Mouse (Mus musculus) gonadal fat pad, adult 2 months (tissue): ENCODE results near the gene Atp5k. TPM values are rescaled to one million over a fixed set of nuclear protein-coding genes. Genes with fewer than 3 reads are reported as not detected.

ENCODE experiments used
- DNase-seq: peaks from one replicate; pipeline ENCODE4 v3.0.0-alpha.2; 2012; ENCODE audit warnings: low read depth
- polyA plus RNA-seq: library from polyadenylated mRNA; depleted of rRNA; stranded (reverse); fragments of >200 nt; gene quantifications from 2 replicates; pipeline ENCODE4 v1.2.3, GENCODE M21; 2012; rRNA removed

The Atp5k gene
- polyA plus RNA-seq, 1 experiment, result 45.6 TPM

DNA sequence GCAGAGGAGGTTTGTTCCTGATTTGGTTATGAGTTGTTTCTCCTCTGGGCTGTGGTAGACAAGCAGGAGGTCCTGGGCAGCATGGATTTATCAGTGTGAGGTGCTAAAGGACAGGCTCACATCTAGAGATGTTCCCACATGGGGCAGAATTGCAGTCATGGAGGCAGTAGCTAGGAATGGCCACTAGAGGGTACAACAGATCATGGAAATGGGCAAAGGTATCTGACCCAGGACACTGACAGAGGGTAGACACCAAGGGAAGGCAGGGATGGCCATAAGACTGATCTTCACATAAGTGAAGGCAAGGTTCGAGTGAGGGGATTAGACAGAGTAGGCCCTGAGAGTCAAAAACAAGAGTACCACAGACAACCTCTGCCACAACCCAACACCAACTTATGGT is 7.1 kb downstream of the Atp5k start:
- no peak for DNase-seq

DNA sequence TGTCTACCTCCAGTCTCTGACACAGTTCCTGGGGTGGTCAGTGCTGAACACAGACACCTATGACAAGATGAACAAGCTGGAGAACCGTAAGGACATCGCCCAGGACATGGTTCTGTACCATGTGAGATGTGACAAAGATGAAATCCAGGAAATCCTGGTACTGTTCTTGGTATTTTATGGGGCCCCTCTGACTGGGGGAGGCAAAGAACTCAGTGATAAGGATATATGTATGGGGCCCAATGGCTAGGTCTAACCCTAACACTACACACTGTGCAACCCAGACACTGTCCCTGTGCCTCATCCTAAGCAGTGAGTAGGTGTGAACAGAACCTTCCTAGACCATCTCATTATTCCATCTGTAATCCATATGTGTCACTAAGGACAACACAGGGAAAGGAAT is 10.8 kb downstream of the Atp5k start:
- no peak for DNase-seq

GRCm38 (mm10) chr5:108422741-108423140 is 11.5 kb downstream of the Atp5k start:
- DNase-seq, result no peak

DNA sequence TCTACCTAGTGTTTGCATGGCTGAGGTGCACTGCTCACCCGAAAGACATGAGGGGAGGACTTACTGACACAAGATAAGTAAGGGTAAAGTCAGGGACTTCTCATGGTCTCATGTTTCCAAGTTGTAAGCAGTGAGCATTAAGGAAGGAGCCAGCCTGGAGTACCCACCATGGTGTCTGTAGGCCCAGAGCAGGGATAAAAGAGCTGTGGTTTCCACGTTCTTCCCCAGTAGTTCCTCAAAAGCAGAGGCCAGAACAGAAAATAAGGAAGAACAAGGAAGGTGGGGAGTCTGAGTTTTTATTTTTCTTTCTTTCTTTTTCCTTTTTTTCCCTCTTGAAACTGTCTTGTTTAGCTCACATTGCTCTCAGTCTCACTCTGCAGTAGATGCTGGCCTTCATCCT is 19.5 kb downstream of the Atp5k start:
- DNase-seq, result no peak

DNA sequence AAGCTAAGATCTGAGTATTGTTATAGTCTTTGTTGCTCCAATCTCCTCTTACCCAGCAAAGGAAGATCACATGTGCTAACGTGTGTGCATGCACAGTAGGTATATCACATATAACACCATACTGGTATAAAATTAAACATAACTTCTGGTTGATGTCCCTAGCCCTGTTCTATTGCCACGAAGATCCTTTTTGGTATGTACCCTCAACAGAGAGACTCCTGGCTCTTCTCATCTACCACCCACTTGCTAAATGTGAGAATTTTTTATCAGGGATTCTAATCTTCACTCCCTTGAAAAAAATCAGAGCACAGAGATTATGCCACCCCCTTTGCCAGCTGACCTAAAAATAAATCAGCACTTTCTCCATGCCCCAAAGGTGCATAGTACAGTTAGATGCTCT is 27.3 kb downstream of the Atp5k start:
- DNase-seq, result no peak

DNA sequence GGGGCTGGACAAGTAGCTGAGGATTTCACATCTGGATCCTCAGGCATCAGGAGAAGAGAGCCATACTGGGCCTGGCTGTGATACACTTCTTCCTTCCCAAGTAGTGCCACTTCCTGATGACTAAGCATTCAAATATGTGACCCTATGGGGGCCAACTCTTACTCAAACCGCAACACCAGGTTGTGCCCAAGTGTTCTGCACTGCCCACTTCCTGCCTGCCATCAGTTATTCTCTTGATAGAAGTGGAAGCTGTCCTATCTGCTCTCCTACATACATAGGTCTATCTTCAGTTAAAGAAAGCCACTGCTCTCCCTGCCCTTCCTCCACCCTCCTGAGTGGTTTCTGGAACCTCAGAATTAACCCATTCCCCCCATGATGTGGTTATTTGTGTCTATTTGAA is 28.8 kb downstream of the Atp5k start:
- no peak for DNase-seq

DNA sequence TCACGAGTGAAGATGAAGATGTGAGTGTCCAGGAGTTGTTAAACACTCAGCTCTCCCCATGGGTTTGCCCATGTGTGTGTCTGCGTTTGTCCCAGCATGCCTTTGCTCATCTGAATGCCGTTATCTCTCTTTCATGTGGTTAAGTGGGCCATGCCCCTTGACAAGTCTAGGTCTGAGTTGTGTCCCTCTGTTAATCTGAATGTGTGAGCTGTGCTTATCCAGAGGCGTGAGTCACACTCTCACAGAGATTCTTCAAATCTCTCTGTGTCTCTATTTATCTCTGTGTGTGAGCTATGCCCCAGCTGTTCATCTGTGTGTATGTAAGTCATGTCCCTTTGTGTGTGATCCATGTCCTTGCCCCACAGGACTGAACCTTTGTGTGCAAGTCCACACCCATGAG is 30.8 kb downstream of the Atp5k start:
- no peak for DNase-seq

DNA sequence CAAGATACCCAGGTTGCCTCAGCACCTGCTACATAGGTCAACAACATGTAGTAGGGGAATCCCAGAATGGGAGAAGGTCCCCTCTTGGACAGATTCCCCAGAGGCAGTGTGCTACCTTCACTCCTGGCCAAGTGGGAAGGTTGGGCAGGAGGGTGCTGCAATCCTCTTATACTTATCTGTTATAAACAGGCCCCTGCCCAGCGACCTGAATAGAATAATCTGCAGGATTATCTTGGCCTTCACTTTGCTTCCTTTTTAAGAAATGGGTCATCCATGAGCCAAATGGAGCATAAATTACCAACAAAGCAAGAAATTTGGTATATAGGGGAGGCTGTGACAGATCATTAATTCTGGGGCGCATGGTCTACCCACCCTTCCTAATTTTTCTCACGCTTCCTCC is 44.5 kb downstream of the Atp5k start:
- DNase-seq, result no peak

- DNase-seq, result no peak
These were observed 46.0 kb downstream of the Atp5k start, which contains the start of gene Pde6b for GRCm38 (mm10) chr5:108388201-108388600. Pde6b (plus strand) TSS chr5:108388391.

DNA sequence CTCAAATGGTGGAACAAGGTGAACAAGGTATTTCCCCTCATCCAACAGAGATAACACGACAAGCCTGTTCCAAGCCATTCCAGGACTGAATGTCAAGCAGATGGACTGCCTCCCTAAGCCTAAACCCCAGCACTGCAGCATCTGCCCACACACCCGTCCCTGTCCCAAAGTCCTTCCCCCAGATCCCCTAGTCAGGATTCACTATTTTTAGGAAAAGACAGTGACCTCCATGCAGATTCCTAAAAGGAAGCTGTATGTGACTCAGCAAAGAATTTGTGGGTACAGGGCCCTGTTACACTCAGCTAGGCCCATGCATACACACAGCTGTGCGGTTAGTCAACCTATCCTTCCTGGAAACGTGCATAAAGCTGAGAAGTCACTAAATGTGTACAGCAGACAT is 47.8 kb downstream of the Atp5k start:
- no peak for DNase-seq

DNA sequence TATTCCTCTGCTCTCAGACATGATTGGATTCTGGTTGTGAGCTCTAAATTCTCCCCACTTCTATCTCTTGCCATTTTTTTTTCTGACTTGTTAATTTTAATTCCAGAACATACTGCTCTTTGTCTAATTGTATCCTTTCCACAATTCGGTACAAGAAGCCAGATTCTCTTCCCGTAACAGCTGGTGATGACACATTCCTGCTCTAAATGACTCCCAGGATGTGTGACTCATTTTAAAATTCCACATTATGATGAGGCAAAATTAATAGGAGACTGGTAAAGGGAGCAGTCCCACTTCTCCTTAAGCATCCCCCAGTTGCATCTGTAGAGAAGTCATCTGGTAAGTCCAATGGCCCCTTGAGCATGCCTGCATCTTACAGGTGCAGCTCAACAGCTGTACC is 48.6 kb downstream of the Atp5k start:
- DNase-seq, result no peak

Other genes starting within 250 kb of the Atp5k start
- 11.8 and 12.3 TPM in 2 replicates for gene Dr1, start 165.6 kb downstream of the Atp5k start, polyA plus RNA-seq
- 14.1 and 14.7 TPM in 2 replicates for gene Pigg, start 121.8 kb downstream of the Atp5k start, polyA plus RNA-seq
- 2.6 and 4.3 TPM in 2 replicates for gene Gm42517, start 66.5 kb downstream of the Atp5k start, polyA plus RNA-seq
- 0.05 TPM in 2 replicates for gene Pde6b, start 46.1 kb downstream of the Atp5k start, polyA plus RNA-seq
- gene Mfsd7a, start 14.4 kb upstream of the Atp5k start, polyA plus RNA-seq, result 8.4 and 14.0 TPM in 2 replicates
- 8.3 and 8.7 TPM in 2 replicates for gene Pcgf3, start 26.8 kb upstream of the Atp5k start, polyA plus RNA-seq
- gene Cplx1, start 115.6 kb upstream of the Atp5k start, polyA plus RNA-seq, result 0.13 and 0.20 TPM in 2 replicates
- 75.0 and 80.5 TPM in 2 replicates for gene Gak, start 195.3 kb upstream of the Atp5k start, polyA plus RNA-seq
- 51.2 and 55.5 TPM in 2 replicates for gene Tmem175, start 195.3 kb upstream of the Atp5k start, polyA plus RNA-seq
- gene Idua, start 225.9 kb upstream of the Atp5k start, polyA plus RNA-seq, result 19.6 and 28.3 TPM in 2 replicates
- 20.8 and 22.1 TPM in 2 replicates for gene Dgkq, start 235.2 kb upstream of the Atp5k start, polyA plus RNA-seq
- 0.25 and 0.26 TPM in 2 replicates for gene Slc26a1, start 241.1 kb upstream of the Atp5k start, polyA plus RNA-seq